Mouse (Mus musculus): Measurements from ENCODE around the gene St8sia6. TPM values are rescaled to one million over a fixed set of nuclear protein-coding genes. Genes with fewer than 3 reads are reported as not detected.

St8sia6 gene
- polyA plus RNA-seq, 1 experiment = 1.3 TPM

DNA sequence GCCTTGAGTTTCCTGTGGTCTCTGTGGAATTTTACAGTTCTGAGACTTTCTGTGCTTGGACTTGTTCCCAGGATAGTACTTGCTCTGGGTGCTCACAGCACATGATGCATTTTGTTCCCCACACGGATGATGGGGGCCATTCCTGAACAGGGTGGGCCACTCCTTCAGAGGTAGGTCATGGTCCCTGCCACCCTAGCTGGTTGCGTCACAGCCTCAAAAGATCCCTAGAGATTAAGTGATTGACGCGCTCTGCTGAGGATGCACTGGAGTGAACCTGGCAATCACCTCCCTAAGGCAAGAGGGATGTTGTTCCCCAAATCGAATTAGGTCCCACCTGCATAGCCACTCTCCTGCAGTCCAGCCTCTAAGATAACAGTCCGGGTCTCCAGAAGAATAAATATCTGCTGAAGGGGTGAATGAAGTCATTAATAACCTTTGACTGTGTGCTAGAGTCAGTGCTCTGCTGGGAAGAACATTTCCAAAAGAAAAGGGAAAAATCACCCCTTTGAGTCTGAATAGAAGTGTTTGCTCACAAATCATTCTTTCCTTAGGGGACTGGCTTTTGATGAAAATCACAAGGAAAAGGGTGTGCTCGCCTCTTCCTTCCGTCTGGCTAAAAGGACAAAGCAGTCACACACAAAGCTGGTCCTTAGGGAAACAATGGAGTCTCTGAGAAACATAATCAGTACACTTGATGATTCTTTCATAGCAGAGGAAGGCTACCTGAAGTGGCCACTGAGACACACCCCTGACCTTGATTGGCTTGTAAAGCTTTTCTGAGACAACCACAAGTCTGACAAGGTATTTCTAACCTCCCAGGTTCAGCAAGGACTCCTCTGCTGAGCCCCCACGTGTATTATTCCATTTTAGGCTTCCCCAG lies 26.1 kb downstream of the St8sia6 start:
- no peak for DNase-seq (ENCODE audit: extremely low spot score in 1 of 2, low spot score in 1 of 2)

DNA sequence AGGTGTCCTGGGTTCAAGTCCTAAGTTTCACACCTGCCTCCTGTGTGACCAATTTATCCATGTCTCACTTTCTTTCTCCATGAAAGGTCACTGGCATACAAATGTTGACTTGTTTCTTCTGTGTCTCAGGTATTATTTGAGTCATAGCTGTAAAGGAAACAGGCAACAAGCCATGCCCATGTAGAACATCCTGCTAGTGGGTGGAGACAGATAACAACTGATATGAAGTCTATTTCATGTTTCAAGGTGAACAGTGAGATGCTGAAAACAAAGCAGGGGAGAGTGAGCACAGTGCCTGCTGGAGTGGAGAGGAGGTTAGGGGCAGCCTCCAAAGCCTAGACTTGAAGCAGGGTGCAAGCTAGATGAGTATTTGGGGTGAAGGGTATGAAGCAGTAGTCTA lies 33.5 kb downstream of the St8sia6 start:
- no peak for DNase-seq (ENCODE audit: extremely low spot score in 1 of 2, low spot score in 1 of 2)

DNA sequence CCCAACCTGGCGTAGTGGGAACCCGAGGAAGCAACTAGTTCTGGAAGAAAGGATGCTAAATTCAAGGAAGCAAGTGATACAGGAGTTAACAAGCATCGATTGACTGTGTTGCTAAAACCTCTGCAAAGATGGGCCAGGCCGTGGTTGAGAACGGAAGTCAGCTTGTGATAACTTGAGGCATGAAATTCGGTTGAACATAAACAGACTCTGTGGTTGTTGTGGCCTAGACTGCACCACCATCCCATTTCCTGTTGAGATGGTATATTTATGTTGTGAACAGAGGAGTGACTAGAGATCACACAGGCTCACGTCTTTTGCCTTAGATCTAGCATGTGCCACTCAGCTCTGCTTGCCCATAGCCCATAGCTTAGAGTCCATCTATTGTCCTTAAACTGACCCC lies 36.5 kb downstream of the St8sia6 start:
- no peak for DNase-seq (ENCODE audit: extremely low spot score in 1 of 2, low spot score in 1 of 2)

DNA sequence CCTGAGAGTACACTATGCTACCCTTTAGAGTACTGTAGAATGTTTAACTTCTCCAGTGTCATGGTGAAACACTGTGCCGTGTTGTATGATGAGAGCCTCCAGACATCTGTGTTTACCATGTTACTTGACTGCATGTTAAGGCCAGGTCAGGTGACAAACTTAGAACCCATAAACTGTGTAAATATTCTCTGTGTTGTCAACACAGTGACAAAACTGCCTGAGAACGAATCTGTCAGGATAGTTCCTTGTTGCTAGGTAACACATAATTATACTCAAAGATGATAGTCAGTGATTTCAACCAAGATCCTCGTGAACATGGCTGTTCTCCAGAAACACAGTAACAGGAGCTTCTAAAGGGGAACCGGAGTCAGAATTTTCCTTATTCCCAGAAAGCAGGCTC lies 38.1 kb downstream of the St8sia6 start:
- DNase-seq (ENCODE audit: extremely low spot score in 1 of 2, low spot score in 1 of 2) = no peak

DNA sequence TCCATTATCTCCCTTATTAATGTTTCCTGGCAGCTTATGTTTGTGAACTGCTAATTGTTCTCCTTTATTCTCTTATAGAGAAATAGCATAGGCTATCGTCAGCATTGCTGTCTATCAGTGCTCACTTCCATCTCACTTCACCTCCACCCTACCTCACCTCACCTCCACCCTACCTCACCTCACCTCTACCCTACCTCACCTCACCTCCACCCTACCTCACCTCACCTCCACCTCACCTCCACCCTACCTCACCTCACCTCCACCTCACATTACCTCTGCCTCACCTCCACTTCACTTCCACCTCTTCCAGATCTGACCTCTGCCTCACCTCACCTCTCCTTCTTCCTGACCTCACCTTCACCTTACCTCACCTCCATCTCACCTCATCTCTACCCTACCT lies 42.2 kb downstream of the St8sia6 start:
- DNase-seq (ENCODE audit: extremely low spot score in 1 of 2, low spot score in 1 of 2) = no peak

- DNase-seq (ENCODE audit: extremely low spot score in 1 of 2, low spot score in 1 of 2) = no peak
Observed at GRCm38 (mm10) chr2:13750777-13751176, 43.1 kb downstream of the St8sia6 start.

DNA sequence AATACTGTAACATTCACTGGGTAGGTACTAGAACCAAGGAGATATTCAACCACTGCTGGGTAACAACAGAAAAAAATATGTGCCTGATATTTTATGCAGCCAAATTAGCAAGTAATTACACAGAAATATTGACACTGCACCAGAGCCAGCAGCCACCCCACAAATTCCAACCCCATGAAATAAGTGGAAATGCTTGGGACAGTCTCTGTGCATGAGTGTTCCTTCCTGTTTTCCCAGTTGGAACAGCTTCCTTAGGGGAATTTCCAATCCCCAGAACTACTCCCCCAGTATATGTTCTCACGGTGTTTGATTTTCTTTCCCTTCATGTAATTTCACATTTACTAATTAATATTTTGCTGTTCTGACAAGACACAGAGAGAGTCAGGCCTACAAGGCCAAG lies 43.8 kb downstream of the St8sia6 start:
- DNase-seq (ENCODE audit: extremely low spot score in 1 of 2, low spot score in 1 of 2) = no peak

- no peak for DNase-seq (ENCODE audit: extremely low spot score in 1 of 2, low spot score in 1 of 2)
Observed at GRCm38 (mm10) chr2:13749176-13749575, 44.7 kb downstream of the St8sia6 start.

DNA sequence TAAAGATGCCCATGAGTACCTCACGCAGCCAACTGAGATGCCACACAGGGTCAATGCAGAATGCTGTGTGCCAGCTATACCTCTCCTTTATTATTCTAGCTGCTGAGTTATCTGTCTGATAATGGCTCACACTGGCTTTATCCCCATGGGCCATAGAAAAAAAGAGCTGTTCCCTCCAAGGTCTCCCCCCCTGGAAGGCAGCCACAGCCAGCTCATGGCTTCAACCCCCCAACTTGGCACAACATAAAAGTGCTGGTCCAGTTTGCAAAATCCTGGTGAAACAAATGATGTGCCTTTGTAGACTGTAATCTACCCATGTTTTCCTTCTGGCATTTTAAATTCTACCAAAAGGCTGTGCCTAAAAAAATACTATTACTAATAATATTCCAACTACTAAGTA lies 46.3 kb downstream of the St8sia6 start:
- DNase-seq (ENCODE audit: extremely low spot score in 1 of 2, low spot score in 1 of 2) = no peak

GRCm38 (mm10) chr2:13746023-13746422 lies 47.8 kb downstream of the St8sia6 start:
- DNase-seq (ENCODE audit: extremely low spot score in 1 of 2, low spot score in 1 of 2) = no peak

- peak in 1 of 2 experiments; percentile 13 for DNase-seq (ENCODE audit: extremely low spot score in 1 of 2, low spot score in 1 of 2)
Observed at GRCm38 (mm10) chr2:13738704-13739103, 55.2 kb downstream of the St8sia6 start.

GRCm38 (mm10) chr2:13727901-13728300 lies 66.0 kb downstream of the St8sia6 start:
- no peak for DNase-seq (ENCODE audit: extremely low spot score in 1 of 2, low spot score in 1 of 2)

DNA sequence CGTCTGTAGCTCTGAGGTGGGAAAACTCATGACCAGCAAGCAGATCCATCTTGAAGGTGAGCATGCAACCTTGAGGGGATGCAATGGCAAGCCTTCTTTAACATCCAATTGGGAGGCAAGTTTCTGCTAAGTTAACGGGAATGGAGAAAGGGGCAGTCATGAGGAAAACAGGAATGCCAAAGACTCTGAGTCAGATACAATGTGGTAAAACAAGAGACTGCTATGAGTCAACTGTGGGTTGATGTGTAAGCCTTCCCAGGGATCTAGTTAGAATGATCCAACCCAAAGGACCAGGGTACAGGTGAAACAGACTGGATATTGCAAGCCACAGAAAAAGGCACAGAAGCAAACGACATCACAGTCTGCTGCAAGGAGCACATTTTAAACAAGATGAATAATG lies 68.3 kb downstream of the St8sia6 start:
- DNase-seq (ENCODE audit: extremely low spot score in 1 of 2, low spot score in 1 of 2) = peak in 1 of 2 experiments; percentile 7

GRCm38 (mm10) chr2:13722241-13722640 lies 71.6 kb downstream of the St8sia6 start:
- no peak for DNase-seq (ENCODE audit: extremely low spot score in 1 of 2, low spot score in 1 of 2)

DNA sequence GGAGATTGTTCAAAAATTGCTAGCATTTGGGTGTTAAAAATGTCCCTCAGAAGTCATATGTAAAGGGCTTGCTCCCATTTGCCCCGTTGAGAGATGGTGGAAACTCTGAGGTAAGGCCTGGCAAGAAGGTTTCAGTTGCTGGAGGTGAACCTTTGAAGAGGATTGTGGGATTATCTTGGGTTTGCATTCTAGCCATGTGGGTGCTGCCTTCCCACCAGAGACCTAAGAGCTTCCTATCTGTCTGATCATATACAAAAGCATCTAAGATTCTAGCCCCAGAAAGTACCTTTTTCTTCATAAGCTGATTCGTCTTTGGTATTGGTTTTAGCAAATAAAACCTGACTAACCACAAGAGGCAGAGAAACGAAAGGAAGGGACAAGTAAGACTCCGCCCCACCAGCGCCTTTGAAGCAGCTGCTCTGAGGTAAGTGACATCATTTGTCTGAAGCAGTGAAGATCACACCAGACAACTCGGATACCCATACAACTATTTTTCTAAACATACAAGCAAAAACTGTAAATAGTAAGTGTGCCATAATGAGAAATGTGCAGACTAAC lies 75.2 kb downstream of the St8sia6 start:
- DNase-seq (ENCODE audit: extremely low spot score in 1 of 2, low spot score in 1 of 2) = no peak

DNA sequence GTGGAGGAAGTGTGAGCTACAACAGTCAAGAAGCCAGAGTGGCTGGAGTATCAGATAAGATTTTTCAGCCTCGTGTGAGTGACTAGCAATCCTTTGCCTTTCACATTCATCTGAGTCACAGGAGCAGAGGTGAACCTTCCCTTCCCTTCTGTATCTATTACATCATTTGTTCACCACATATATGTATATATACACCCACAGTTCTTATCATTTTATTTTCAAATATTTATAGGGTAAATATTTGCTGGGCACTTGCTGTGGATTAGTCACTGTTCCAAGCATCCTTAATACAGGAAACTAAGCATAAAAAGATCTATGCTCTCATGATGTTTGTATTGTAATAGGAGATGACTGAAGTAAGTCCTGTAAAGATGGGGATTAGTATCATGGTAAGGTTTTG lies 85.1 kb downstream of the St8sia6 start:
- no peak for DNase-seq (ENCODE audit: extremely low spot score in 1 of 2, low spot score in 1 of 2)

DNA sequence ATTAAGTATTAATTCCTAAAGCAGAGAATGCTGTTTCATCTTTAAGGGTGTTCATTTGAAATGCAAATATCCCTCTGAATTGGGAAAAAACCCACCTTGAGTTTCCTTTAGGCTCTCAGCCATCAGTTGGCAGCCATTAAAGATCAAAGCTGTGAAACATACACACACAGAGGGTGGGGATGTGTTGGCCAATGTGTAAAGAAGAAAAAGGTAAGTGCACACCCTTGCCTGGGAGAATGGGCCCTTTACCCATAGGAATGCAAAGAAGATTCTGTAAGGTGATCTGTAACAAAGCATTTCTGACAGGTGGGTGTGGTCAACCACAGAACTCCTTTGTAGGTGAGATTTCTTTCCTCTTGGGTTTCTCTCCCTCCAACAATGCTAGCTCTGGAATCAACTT lies 96.3 kb downstream of the St8sia6 start:
- no peak for DNase-seq (ENCODE audit: extremely low spot score in 1 of 2, low spot score in 1 of 2)

DNA sequence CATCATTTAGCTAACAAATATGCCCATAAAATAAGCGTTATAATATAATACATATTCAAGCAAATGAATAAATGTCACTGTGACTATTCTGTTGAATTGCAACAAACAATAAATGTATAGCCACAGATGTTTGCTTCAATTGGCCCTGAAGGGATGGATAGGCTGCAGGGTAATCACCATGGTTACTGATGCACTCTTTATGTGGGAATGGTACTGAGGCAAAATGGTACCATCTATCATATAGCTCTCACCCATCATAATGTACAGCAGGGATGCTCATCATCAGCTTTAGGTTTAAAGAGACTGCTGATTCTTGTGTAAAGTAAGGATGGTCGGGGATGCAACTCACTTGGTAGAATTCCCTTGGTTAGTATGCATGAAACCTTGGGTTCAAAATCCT lies 99.4 kb downstream of the St8sia6 start:
- no peak for DNase-seq (ENCODE audit: extremely low spot score in 1 of 2, low spot score in 1 of 2)

DNA sequence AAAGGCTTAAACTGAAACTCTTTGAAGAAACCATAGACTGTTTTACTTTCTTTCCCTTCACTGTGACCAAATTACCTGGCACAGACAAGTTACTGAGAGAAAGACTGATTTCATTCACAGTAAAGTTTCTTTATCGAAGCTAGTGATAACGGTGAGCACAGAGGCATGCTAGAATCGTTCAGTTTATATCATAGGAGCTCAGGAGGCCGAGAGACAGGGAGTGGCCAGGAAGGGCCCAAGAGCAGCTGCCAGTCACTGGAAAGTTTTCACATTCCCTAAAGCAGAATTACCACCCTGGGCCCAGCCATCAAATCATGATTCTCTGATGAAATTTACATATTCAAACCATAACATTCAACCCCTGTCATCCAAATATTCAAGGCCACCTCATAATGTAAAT lies 109.5 kb downstream of the St8sia6 start:
- no peak for DNase-seq (ENCODE audit: extremely low spot score in 1 of 2, low spot score in 1 of 2)

GRCm38 (mm10) chr2:13683205-13683570 lies 110.7 kb downstream of the St8sia6 start:
- no peak for DNase-seq (ENCODE audit: extremely low spot score in 1 of 2, low spot score in 1 of 2)

DNA sequence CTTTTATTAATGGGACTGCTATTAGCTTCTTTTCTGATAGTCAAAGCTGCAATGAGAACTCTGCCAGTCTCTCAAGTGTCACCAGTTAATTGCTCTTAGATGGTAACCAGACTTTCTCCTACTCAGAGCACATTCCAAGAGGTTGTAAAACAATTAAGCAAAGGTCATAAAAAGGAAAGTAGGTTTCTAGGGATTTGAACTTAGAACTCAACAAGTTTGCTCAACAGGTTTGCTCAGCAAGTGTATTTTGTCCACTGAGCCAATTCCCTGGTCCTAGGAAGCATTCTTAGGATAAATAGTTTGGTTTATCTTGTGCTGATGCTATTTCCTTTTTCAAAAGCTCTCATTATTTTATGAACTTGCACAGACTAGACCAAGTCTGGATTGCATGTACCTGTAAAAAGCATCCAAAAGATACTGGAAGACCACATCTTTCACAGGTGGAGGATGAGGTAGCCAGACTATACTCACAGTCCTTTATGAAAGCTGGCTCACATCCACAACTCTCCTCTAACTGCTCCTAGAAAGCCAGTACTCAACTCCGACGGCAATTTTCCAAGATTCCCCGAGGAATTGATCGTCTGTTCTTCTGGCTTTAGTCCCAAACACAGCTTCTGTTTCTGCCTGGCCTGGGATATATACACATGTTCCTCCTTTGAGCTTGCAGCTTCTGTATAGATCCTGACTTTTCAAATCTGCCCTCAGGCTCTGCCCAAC lies 111.2 kb downstream of the St8sia6 start:
- DNase-seq (ENCODE audit: extremely low spot score in 1 of 2, low spot score in 1 of 2) = no peak

DNA sequence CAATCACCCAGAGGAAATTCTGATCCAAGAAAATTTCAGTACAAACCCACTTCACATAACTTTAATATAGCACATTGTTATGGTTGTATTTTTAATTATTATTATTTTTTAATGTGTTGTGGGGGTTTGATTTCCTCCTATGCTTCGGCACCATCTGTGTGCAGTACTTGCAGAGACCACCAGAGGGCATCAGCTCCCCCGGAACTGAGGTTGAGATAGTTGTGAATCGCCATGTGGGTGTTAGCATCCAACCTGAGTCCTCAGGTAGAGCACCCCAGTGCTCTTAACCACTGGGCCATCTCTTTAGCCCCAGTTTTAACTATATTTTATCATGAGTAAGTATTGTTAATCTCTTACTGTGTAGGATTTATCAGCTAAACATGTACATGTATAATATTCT lies 120.9 kb downstream of the St8sia6 start:
- DNase-seq (ENCODE audit: extremely low spot score in 1 of 2, low spot score in 1 of 2) = no peak

Data from frontal cortex, adult 2 months (tissue).